Mouse (Mus musculus) forebrain, embryonic 16.5 days (tissue): Measurements from ENCODE around the gene Plce1. TPM values are rescaled to one million over a fixed set of nuclear protein-coding genes. Genes with fewer than 3 reads are reported as not detected.
"Not testable (repeated sequence)": the region's sequence is repeated elsewhere in the genome, so short reads cannot be mapped to it uniquely, and the experiment has no call there.

Experiments
- ATAC-seq: fragments of 200-750 bp; cut with Nextera tagmentation; 2 replicates; pipeline ENCODE4 v1.8.0; 2017; ENCODE audit warnings: mild to moderate bottlenecking, moderate library complexity
- H3K27ac ChIP-seq: fragments of 300-500 bp; sonication (generic); 2 replicates; pipeline ENCODE4 v1.5.1; 2014; ENCODE audit warnings: low read length, control low read depth
- H3K27me3 ChIP-seq: fragments of 300-500 bp; sonication (generic); replicated peaks from 2 replicates; pipeline ENCODE4 v1.6.1; 2014; ENCODE audit warnings: low read length; ENCODE audit not compliant: control insufficient read depth, insufficient read depth
- H3K36me3 ChIP-seq: fragments of 300-500 bp; sonication (generic); 2 replicates; pipeline ENCODE4 v1.6.1; 2014; ENCODE audit not compliant: control insufficient read depth, insufficient read depth
- H3K4me1 ChIP-seq: fragments of 300-500 bp; sonication (generic); replicated peaks from 2 replicates; pipeline ENCODE4 v1.6.1; 2014; ENCODE audit warnings: low read length; ENCODE audit not compliant: control insufficient read depth, insufficient read depth
- H3K4me2 ChIP-seq: fragments of 300-500 bp; sonication (generic); 2 replicates; pipeline ENCODE4 v1.6.1; 2014; ENCODE audit warnings: mild to moderate bottlenecking, low read length, control low read depth
- H3K4me3 ChIP-seq: fragments of 300-500 bp; sonication (generic); replicated peaks from 2 replicates; pipeline ENCODE4 v1.5.1; 2014; ENCODE audit warnings: mild to moderate bottlenecking, low read length, control low read depth
- H3K9ac ChIP-seq: fragments of 300-500 bp; sonication (generic); replicated peaks from 2 replicates; pipeline ENCODE4 v1.6.1; 2014; ENCODE audit warnings: low read depth, low read length, control low read depth
- H3K9me3 ChIP-seq: fragments of 300-500 bp; sonication (generic); 2 replicates; pipeline ENCODE4 v1.6.1; 2016; ENCODE audit warnings: low read length; ENCODE audit not compliant: control insufficient read depth
- WGBS: fragments of 180-500 bp; shearing (Covaris S2); extraction: QIAGEN DNeasy Blood & Tissue Kit; methylation state at CpG from one replicate; pipeline ENCODE4 v1.1.7; 2014; 5-methylcytosine and 5-hydroxymethylcytosine counted together
- polyA plus RNA-seq: library from polyadenylated mRNA; unstranded; fragments of >200 nt; fragmentation: Nextera tagmentation; extraction: Ambion mirVana; gene quantifications from 2 replicates; pipeline ENCODE4 v1.2.1, GENCODE M21; 2015

Gene Plce1
- polyA plus RNA-seq, 1 experiment from 2014 or later: 3.8 TPM

DNA sequence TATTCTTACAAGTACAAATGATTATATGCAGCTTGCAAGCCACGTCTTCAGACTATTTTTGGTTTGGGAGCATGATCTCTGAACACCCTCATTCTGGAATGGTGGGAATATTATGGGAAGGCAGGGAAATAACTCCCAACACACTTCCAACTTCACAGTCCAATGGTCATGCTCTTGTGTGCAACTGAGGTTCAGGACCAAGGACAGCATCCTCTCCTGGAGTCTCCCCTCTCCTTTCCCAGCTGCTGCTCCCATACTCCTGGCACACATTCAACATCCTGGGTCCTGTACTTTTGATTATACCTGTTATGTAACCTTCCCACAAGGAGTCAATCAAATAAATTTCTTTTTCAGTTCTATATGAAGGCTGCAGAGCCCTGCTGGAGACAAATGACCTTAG, 77.9 kb downstream of the Plce1 start:
- Histone ChIP-seq H3K9ac (no peak overlapping the region), H3K27ac (no peak overlapping the region), H3K9me3 (no peaks in the 10 kb centered on the region), H3K27me3 (no peaks in the 10 kb centered on the region), H3K36me3 (no peaks in the 10 kb centered on the region), H3K4me2 (no peak overlapping the region), H3K4me1 (no peaks in the 10 kb centered on the region), H3K4me3 (no peak overlapping the region)
- ATAC-seq: no peak
- WGBS: 84% methylated on average over 1 of the region's 1 CpGs

DNA sequence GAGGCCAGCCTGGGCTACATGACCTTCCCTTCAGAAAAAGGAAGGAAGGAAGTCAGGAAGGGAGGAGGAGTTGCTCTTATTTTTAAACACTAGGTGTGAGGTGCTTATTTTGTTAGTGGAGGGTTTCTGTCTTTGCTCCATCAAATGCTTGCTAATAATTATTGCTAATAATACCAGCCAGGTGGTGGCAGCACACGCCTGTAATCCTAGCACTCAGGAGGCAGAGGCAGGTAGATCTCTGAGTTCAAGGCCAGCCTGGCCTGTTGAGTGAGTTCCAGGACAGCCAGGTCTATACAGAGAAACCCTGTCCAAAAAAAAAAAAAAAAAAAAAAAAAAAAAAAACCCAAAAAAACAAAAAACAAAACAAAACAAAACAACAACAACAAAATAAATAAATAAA, 81.0 kb downstream of the Plce1 start:
- H3K4me1 ChIP-seq, H3K4me2 ChIP-seq, H3K36me3 ChIP-seq, ATAC-seq, H3K9ac ChIP-seq, H3K4me3 ChIP-seq, H3K27ac ChIP-seq, H3K9me3 ChIP-seq, H3K27me3 ChIP-seq: not testable (repeated sequence)
- WGBS: 91% methylated on average over 1 of the region's 1 CpGs

GRCm38 (mm10) chr19:38566156-38566555, 85.2 kb downstream of the Plce1 start:
- Histone ChIP-seq H3K27ac (no peak overlapping the region), H3K9ac (no peak overlapping the region), H3K36me3 (no peaks in the 10 kb centered on the region), H3K27me3 (no peaks in the 10 kb centered on the region), H3K4me2 (no peak overlapping the region), H3K4me1 (peaks cover 7% of the 10 kb centered on the region), H3K4me3 (no peak overlapping the region), H3K9me3 (no peaks in the 10 kb centered on the region)
- no peak for ATAC-seq

DNA sequence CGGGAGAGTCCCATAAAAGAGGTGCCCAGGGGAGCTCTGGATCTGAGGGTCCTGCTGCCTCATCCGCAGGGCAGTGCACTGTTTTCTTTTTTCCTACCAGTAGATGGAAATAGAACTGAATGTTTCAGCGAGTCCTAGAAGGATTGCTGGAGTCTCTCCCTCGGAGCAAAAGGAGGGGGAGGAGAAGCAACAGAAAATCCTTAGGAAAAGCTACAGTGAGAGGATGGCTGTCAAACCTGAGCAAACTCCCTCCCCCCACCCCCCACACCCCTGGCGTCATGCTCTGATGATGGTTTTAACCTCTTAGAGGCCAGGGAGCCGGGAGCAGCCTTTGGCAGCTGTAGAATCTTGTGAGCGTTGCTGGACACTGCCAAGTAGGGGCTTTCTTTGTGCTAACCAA, 85.8 kb downstream of the Plce1 start:
- Histone ChIP-seq H3K4me3 (no peak overlapping the region), H3K27ac (no peak overlapping the region), H3K4me2 (peak overlapping the region; percentile 39), H3K36me3 (no peaks in the 10 kb centered on the region), H3K9me3 (no peaks in the 10 kb centered on the region), H3K9ac (no peak overlapping the region), H3K4me1 (peaks cover 7% of the 10 kb centered on the region), H3K27me3 (no peaks in the 10 kb centered on the region)
- 10% methylated on average over 7 of the region's 7 CpGs for WGBS
- ATAC-seq: peak; percentile 65

GRCm38 (mm10) chr19:38567331-38567730, 86.4 kb downstream of the Plce1 start:
- Histone ChIP-seq H3K27me3 (no peaks in the 10 kb centered on the region), H3K4me2 (no peak overlapping the region), H3K36me3 (no peaks in the 10 kb centered on the region), H3K27ac (no peak overlapping the region), H3K9ac (no peak overlapping the region), H3K9me3 (no peaks in the 10 kb centered on the region), H3K4me1 (peaks cover 7% of the 10 kb centered on the region), H3K4me3 (no peak overlapping the region)
- no peak for ATAC-seq
- WGBS: 66% methylated on average over 5 of the region's 5 CpGs

DNA sequence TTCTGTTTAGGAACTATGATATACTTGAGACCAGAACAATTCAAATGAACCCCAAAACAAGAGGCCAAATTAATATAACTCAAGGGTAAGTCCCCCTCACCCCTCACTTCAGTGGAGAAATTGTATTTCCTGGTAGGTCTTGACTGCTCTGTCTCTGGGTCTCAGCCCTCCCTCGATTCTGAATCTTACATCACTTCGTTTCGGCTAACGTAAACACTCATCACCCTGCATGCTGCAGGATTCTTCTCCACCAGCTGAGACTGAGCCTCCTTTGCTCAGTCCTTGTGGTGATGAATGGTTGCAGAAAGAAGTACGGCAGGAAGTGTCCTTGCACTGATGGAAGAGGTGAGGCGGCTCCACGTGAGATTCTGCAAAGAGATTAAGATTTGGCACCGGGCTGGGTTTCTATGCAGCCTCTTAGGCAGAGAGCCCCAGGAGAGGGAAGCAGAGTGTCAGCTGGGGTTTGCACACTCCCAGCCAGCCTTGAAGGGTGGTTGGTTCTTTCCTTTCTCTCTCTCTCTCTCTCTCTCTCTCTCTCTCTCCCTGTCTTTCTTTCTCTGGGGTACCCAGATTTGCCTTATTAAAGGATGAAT, 97.7 kb downstream of the Plce1 start:
- Histone ChIP-seq H3K36me3 (no peaks in the 10 kb centered on the region), H3K9ac (no peak overlapping the region), H3K4me3 (no peak overlapping the region), H3K27me3 (no peaks in the 10 kb centered on the region), H3K4me2 (no peak overlapping the region), H3K4me1 (no peaks in the 10 kb centered on the region), H3K9me3 (no peaks in the 10 kb centered on the region), H3K27ac (no peak overlapping the region)
- WGBS: 43% methylated on average over 8 of the region's 8 CpGs
- no peak for ATAC-seq

DNA sequence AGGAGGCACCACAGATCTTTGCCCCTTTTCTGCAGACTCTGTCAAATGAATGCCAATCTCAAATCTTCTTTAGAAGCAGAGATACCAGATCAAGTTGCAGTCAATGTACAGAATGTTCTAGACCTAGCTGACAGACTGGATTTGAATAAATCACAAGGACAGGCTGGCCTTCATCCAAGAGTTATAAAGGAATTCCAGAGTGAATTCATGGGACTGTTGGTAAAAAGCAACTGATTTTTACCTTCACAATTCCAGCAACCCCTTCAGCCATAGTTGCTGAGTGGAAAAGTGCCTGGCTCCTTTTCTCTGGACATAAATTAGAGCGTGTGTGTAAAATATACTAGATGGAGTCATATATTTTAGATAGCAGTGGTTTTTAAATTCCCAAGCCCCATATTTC, 102.0 kb downstream of the Plce1 start:
- H3K4me3 ChIP-seq: no peak overlapping the region
- H3K36me3 ChIP-seq: no peaks in the 10 kb centered on the region
- no peak for ATAC-seq
- no peak overlapping the region for H3K27ac ChIP-seq
- H3K4me1 ChIP-seq: peaks cover 7% of the 10 kb centered on the region
- WGBS: 94% methylated on average over 1 of the region's 1 CpGs
- H3K9ac ChIP-seq: no peak overlapping the region
- H3K4me2 ChIP-seq: no peak overlapping the region
- H3K9me3 ChIP-seq: no peaks in the 10 kb centered on the region
- no peaks in the 10 kb centered on the region for H3K27me3 ChIP-seq

GRCm38 (mm10) chr19:38587559-38587958, 106.7 kb downstream of the Plce1 start:
- Histone ChIP-seq H3K9ac (no peak overlapping the region), H3K9me3 (no peaks in the 10 kb centered on the region), H3K4me3 (no peak overlapping the region), H3K4me1 (peaks cover 8% of the 10 kb centered on the region), H3K36me3 (no peaks in the 10 kb centered on the region), H3K27me3 (no peaks in the 10 kb centered on the region), H3K27ac (no peak overlapping the region), H3K4me2 (no peak overlapping the region)
- WGBS: 33% methylated on average over 5 of the region's 5 CpGs
- peak; percentile 59; the same call in 1 of the 2 replicates for ATAC-seq

- Histone ChIP-seq H3K9me3 (no peaks in the 10 kb centered on the region), H3K27ac (no peak overlapping the region), H3K9ac (no peak overlapping the region), H3K4me2 (no peak overlapping the region), H3K27me3 (no peaks in the 10 kb centered on the region), H3K36me3 (no peaks in the 10 kb centered on the region), H3K4me1 (peaks cover 8% of the 10 kb centered on the region), H3K4me3 (no peak overlapping the region)
- WGBS: 89% methylated on average over 5 of the region's 5 CpGs
- no peak for ATAC-seq
Observed at GRCm38 (mm10) chr19:38589466-38589865, 108.6 kb downstream of the Plce1 start.

DNA sequence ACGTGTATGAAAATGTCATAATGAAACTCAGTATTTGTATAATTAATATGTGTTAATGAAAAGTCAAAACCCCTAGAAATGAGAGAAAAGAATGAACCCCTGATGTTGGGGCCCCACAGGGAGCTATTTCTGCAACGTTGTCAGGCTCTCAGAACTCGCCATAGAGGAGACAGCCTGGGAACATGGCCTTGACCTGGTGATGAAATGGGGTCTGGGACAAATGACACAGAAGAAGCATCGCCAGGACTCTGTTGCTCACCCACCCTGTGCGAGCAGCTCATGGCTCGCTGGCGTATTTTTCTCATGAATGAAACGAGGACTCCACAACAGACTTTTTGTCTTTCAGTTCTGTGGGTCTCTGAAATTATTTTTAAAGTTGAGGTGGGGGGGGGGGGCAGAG, 109.0 kb downstream of the Plce1 start:
- no peak overlapping the region for H3K27ac ChIP-seq
- no peak overlapping the region for H3K4me2 ChIP-seq
- no peaks in the 10 kb centered on the region for H3K9me3 ChIP-seq
- ATAC-seq: no peak
- H3K4me1 ChIP-seq: peaks cover 8% of the 10 kb centered on the region
- no peak overlapping the region for H3K4me3 ChIP-seq
- no peaks in the 10 kb centered on the region for H3K36me3 ChIP-seq
- no peaks in the 10 kb centered on the region for H3K27me3 ChIP-seq
- 82% methylated on average over 8 of the region's 8 CpGs for WGBS
- no peak overlapping the region for H3K9ac ChIP-seq
